Mouse (Mus musculus) left cerebral cortex, adult 18-20 months (tissue): Measurements from ENCODE around the gene Chst3. TPM values are rescaled to one million over a fixed set of nuclear protein-coding genes. Genes with fewer than 3 reads are reported as not detected.
"Not testable (repeated sequence)": the region's sequence is repeated elsewhere in the genome, so short reads cannot be mapped to it uniquely, and the experiment has no call there.

ENCODE experiments used
- DNase-seq, 2 experiments: peaks; one replicate each; pipeline ENCODE4 v3.0.0; 2021 to 2022; ENCODE audit warnings: low spot score in 2 of 2, mixed read lengths in 1 of 2
- total RNA-seq, 2 experiments: library from RNA; stranded (reverse); gene quantifications; 2 replicates each; pipeline ENCODE4 v1.2.3; 2021

The Chst3 gene
- total RNA-seq, 2 experiments from 2014 or later: 0.65 to 1.1 TPM

- no peak for DNase-seq
Measured at GRCm38 (mm10) chr10:60234006-60234405, 14.9 kb upstream of the Chst3 start.

- DNase-seq: no peak
Measured at GRCm38 (mm10) chr10:60230321-60231088, 11.4 kb upstream of the Chst3 start.

GRCm38 (mm10) chr10:60229113-60229512 lies 10.1 kb upstream of the Chst3 start:
- DNase-seq: no peak

- no peak for DNase-seq
Measured at GRCm38 (mm10) chr10:60227666-60228065, 8.6 kb upstream of the Chst3 start.

- no peak for DNase-seq
Measured at GRCm38 (mm10) chr10:60224601-60225000, 5.5 kb upstream of the Chst3 start.

- DNase-seq: not testable (repeated sequence)
Measured at GRCm38 (mm10) chr10:60221571-60222259, 2.7 kb upstream of the Chst3 start.

GRCm38 (mm10) chr10:60220607-60221006 lies 1.5 kb upstream of the Chst3 start:
- no peak for DNase-seq

GRCm38 (mm10) chr10:60220042-60220523 lies 1.0 kb upstream of the Chst3 start:
- no peak for DNase-seq

GRCm38 (mm10) chr10:60218033-60218590 lies 948 bp downstream of the Chst3 start:
- DNase-seq: no peak

GRCm38 (mm10) chr10:60216331-60217095 lies 2.5 kb downstream of the Chst3 start:
- no peak for DNase-seq

- DNase-seq: peak; percentile 65 to 68
Measured at GRCm38 (mm10) chr10:60215077-60215960, 3.7 kb downstream of the Chst3 start.

GRCm38 (mm10) chr10:60212589-60213379 lies 6.3 kb downstream of the Chst3 start:
- DNase-seq: no peak

- no peak for DNase-seq
Measured at GRCm38 (mm10) chr10:60211501-60212005, 7.5 kb downstream of the Chst3 start.

- no peak for DNase-seq
Measured at GRCm38 (mm10) chr10:60210468-60210867, 8.6 kb downstream of the Chst3 start.

- peak; percentile 79 to 90 for DNase-seq
Measured at GRCm38 (mm10) chr10:60209237-60209636, 9.8 kb downstream of the Chst3 start.

GRCm38 (mm10) chr10:60207166-60207705 lies 11.8 kb downstream of the Chst3 start:
- no peak for DNase-seq

GRCm38 (mm10) chr10:60205601-60206241 lies 13.3 kb downstream of the Chst3 start:
- no peak for DNase-seq

- no peak for DNase-seq
Measured at GRCm38 (mm10) chr10:60202785-60203184, 16.3 kb downstream of the Chst3 start.
